Mouse (Mus musculus) c-Kit-negative CD71-positive TER-119-positive erythroid progenitor cells, embryonic 14.5 days (primary cell): ENCODE results near the gene Gm11938.
"Not testable (repeated sequence)": the region's sequence is repeated elsewhere in the genome, so short reads cannot be mapped to it uniquely, and the experiment has no call there.

Source experiments
- DNase-seq: peaks from one replicate; pipeline ENCODE4 v3.0.0-alpha.2; 2013; ENCODE audit warnings: low read depth, low spot score

Gm11938 gene

GRCm38 (mm10) chr11:99603208-99603607 is at the start of gene Gm11938:
Gene Gm11938 (minus strand): TSS chr11:99603308.
- DNase-seq = not testable (repeated sequence)

GRCm38 (mm10) chr11:99650136-99650535 is 47.0 kb upstream of the Gm11938 start, which contains the start of gene Gm11555:
Gene Gm11555 (minus strand): TSS chr11:99650236.
- DNase-seq = no peak

- DNase-seq = no peak
These were observed 43.3 kb upstream of the Gm11938 start for GRCm38 (mm10) chr11:99646444-99646843.

- no peak for DNase-seq
These were observed 41.2 kb upstream of the Gm11938 start for GRCm38 (mm10) chr11:99644351-99644750.

DNA sequence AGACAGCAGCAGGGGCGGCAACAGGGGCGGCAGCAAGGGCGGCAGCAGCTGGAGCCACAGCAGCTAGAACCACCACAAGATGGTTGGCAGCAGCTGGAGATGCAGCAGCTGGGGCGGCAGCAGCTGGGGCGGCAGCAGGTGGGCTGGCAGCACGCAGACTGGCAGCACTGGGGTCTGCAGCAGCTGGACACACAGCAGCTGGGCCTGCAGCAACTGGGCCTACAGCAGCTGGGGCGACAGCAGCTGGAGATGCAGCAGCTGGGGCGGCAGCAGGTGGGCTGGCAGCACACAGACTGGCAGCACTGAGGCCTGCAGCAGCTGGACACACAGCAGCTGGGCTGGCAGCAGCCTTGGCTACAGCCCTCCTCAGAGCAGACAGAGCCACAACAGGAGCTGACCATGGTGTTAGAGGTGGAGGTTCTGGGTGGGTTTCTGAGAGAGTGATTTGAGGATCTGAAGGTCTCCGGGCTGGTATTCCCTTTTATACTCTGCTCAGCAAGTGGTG is 40.6 kb upstream of the Gm11938 start, which contains the start of gene Krtap4-7:
TSS of gene Krtap4-7 (minus strand) at position 455 of the 505 bp plus-strand sequence.
- not testable (repeated sequence) for DNase-seq

GRCm38 (mm10) chr11:99640926-99641325 is 37.8 kb upstream of the Gm11938 start:
- DNase-seq = no peak

DNA sequence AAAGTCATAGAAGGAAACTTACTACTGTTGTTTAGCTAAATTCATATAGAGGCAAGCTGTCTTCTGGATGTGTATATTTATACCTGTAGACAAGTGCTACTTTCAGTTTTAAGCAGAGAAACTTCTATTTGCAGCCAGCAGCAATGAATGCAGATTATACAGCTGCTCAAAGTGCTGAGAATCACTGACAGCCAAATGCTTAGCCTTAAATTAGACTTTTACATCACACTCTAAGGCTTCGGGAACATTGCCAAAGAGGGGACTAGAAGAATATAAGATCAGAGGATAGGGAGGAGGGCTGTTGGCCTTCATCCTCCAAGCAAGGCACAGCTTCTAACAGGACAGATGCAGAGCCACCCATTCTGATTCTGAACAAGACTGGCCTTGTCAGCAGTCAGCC is 34.0 kb upstream of the Gm11938 start:
- no peak for DNase-seq

DNA sequence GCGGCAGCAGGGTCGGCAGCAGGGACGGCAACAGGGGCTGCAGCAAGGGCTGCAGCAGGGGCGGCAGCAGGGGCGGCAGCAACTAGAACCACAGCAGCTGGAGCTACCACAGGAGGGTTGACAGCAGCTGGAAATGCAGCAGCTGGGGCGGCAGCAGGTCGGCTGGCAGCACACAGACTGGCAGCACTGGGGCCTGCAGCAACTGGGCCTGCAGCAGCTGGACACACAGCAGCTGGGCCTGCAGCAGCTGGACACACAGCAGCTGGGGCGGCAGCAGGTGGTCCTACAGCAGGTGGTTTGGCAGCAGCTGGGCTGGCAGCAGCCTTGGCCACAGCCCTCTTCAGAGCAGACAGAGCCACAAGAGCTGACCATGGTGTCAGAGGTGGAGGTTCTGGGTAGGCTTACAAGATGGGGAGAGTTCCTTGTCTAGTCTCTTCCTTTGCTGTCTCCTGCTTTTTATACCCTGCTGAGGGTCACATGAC is 31.6 kb upstream of the Gm11938 start, which contains the start of gene Krtap4-2:
TSS of gene Krtap4-2 (minus strand) at position 432 of the 482 bp plus-strand sequence.
- DNase-seq = no peak

GRCm38 (mm10) chr11:99633293-99633692 is 30.2 kb upstream of the Gm11938 start:
- DNase-seq = no peak

GRCm38 (mm10) chr11:99630890-99631289 is 27.8 kb upstream of the Gm11938 start:
- no peak for DNase-seq

GRCm38 (mm10) chr11:99628138-99628537 is 25.0 kb upstream of the Gm11938 start, which contains the start of gene Krtap4-1:
Gene Krtap4-1 (minus strand): TSS chr11:99628238.
- no peak for DNase-seq

GRCm38 (mm10) chr11:99620335-99620734 is 17.2 kb upstream of the Gm11938 start, which contains the start of gene Gm11562:
Gene Gm11562 (minus strand): TSS chr11:99620435.
- no peak for DNase-seq

DNA sequence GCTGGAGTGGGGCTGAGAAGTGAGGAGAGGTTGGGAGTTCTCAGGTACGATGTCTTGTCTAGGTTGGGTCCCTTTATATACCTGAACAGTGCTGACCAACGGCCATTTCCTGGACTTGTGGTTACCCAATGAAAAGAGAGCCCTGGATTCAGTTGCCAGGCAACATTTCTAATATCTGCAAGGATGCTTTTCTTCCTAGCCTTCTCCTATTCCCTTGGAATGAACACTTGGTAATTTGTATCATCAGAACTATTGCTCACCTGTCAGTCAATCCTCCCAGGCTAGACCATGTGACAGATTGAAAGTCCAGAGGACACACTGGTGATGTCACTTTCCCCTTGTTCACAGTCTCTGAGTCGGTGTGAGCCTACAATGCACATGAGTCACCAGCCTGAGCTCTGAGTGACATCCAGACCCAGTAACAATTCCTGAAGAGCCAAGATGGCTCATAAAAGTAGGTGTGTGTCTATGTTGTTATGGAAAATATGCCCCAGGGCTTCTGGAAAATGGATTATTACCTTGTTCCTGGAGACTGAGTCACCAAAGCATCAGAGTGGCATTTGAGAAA is 11.8 kb upstream of the Gm11938 start, which contains the start of gene Krtap2-4:
TSS of gene Krtap2-4 (minus strand) at position 51 of the 568 bp plus-strand sequence.
- DNase-seq = no peak

DNA sequence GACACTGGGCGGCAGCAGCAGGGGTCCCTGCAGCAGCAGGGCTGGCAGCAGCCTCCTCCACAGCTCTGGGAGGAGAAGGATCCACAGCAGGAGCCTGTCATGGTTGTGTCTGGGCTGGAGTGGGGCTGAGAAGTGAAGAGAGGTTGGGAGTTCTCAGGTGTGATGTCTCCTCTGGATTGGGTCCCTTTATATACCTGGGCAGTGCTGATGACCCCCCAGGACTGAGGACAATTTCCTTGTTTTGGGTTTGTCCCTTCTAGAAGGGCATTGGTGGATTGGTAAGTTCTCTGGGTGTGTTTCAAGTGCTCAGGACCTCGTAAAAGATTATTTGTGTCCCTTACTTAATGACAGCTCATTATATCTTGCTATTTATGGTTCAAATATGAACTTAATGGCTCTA is 7.0 kb upstream of the Gm11938 start, which contains the start of gene Gm11937:
TSS of gene Gm11937 (minus strand) at position 101 of the 400 bp plus-strand sequence.
- not testable (repeated sequence) for DNase-seq

- no peak for DNase-seq
These were observed 6.0 kb upstream of the Gm11938 start for GRCm38 (mm10) chr11:99609126-99609525.

DNA sequence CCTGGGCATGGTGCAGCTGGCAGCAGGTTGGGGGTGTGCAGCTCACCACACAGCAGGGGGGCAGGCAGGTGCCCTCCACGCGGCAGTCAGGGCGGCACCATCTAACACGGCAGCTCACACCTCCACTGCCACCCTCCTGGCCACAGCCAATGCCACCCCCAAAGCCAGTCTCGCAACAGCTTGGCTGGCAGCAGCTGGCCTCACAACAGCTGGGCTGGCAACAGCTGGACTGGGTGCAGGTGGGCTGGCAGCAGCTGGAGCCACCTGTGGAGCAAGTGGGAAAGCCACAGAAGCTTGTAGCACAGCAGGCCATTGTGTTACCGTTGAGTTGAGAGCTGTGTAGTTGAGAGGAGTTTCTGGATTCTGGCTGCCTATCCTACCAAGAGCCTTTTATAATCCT is 5.4 kb downstream of the Gm11938 start, which contains the start of gene Krtap9-3:
TSS of gene Krtap9-3 (minus strand) at position 364 of the 400 bp plus-strand sequence.
- not testable (repeated sequence) for DNase-seq

DNA sequence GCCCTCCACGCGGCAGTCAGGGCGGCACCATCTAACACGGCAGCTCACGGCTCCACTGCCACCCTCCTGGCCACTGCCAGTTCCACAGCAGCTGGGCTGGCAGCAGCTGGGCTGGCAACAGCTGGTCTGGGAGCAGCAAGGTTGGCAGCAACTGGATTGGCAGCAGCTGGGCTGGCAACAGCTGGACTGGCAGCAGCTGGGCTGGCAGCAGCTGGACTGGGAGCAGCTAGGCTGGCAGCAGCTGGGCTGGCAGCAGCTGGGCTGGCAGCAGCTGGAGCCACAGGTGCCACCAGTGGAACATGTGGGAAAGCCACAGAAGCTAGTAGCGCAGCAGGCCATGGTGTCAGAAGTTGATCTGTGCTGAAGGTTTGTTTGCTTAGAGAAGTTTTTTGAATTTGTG is 12.1 kb downstream of the Gm11938 start, which contains the start of gene Krtap1-3:
TSS of gene Krtap1-3 (minus strand) at position 359 of the 400 bp plus-strand sequence.
- DNase-seq = no peak

- no peak for DNase-seq
These were observed 18.0 kb downstream of the Gm11938 start for GRCm38 (mm10) chr11:99585096-99585495.

DNA sequence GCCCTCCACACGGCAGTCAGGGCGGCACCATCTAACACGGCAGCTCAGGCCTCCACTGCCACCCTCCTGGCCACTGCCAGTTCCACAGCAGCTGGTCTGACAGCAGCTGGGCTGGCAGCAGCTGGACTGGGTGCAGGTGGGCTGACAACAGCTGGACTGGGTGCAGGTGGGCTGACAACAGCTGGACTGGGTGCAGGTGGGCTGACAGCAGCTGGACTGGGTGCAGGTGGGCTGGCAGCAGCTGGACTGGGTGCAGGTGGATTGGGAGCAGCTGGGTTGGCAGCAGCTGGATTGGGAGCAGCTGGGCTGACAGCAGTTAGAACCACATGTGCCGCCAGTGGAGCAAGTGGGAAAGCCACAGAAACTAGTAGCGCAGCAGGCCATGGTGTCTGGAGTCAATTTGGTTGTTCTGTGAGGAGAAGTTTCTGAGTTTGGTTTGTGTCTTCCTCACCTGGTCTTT is 19.8 kb downstream of the Gm11938 start, which contains the start of gene Krtap1-4:
TSS of gene Krtap1-4 (minus strand) at position 410 of the 460 bp plus-strand sequence.
- DNase-seq = no peak

DNA sequence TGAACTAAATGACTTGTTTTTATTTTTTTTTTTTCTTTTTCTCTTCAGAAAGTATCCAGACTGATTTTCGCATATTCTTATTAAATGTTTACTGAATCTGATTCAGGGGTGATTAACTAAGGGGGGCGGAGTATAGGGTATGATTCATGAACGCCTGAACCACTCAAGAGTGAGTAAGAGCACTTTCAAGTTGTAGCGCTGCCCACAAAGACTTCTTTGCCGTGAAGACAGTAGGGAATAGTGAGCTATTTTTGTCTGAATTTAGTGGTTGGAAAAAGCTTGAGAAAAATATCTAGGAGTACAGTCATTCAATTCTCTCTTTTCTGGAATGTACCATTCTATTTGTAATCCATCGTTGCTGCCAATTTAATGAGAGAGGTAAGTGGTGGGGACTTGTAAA is 21.5 kb downstream of the Gm11938 start:
- no peak for DNase-seq

- DNase-seq = no peak
These were observed 22.1 kb downstream of the Gm11938 start for GRCm38 (mm10) chr11:99581051-99581450.

DNA sequence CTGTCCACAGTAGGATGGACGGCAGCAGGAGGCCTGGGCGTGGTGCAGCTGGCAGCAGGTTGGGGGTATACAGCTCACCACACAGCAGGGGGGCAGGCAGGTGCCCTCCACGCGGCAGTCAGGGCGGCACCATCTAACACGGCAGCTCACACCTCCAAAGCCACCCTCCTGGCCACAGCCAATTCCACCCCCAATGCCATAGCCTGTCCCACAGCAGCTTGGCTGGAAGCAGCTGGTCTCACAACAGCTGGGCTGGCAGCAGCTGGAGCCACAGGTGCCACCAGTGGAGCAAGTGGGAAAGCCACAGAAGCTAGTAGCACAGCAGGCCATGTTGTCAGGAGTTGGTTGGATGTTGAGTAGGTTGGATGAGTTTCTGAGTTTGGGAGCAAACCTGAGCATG is 22.5 kb downstream of the Gm11938 start, which contains the start of gene Krtap1-5:
TSS of gene Krtap1-5 (minus strand) at position 381 of the 400 bp plus-strand sequence.
- DNase-seq = no peak
